Mouse (Mus musculus) 3134 (cell line): ENCODE data around the gene Dnaic2.
A peak's percentile ranks its signal among the peaks of the same experiment; 100 is the strongest.

Experiments used
- DNase-seq: peaks from one replicate; pipeline ENCODE4 v3.0.0-alpha.2; 2011; ENCODE audit warnings: low spot score; ENCODE audit not compliant: insufficient read length; ENCODE audit errors: extremely low read depth

The Dnaic2 gene

GRCm38 (mm10) chr11:114741451-114741850 lies 14.2 kb downstream of the Dnaic2 start:
- no peak for DNase-seq

DNA sequence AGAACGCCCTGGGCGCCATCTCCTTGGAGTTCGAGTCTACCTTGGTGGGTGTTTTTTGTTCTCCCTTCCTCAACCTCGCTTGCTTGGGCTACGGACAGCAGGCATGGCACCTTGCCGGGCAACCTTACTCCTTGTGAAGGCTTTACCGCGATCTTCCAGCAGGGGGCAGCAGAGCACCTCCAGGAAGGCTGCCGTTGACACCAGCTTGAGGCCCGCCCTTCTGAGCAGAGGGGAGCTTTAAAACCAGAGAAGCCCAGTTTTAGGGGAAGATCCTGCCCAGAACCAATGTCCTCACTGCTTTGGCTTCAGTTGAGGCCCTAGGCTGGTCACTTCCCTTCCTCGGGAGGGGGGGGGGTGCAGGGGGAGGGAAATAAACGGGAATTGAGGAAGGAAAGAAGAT lies 17.9 kb downstream of the Dnaic2 start:
- DNase-seq: peak; percentile 60

- DNase-seq: no peak
Measured at GRCm38 (mm10) chr11:114747564-114748138, 20.4 kb downstream of the Dnaic2 start.

DNA sequence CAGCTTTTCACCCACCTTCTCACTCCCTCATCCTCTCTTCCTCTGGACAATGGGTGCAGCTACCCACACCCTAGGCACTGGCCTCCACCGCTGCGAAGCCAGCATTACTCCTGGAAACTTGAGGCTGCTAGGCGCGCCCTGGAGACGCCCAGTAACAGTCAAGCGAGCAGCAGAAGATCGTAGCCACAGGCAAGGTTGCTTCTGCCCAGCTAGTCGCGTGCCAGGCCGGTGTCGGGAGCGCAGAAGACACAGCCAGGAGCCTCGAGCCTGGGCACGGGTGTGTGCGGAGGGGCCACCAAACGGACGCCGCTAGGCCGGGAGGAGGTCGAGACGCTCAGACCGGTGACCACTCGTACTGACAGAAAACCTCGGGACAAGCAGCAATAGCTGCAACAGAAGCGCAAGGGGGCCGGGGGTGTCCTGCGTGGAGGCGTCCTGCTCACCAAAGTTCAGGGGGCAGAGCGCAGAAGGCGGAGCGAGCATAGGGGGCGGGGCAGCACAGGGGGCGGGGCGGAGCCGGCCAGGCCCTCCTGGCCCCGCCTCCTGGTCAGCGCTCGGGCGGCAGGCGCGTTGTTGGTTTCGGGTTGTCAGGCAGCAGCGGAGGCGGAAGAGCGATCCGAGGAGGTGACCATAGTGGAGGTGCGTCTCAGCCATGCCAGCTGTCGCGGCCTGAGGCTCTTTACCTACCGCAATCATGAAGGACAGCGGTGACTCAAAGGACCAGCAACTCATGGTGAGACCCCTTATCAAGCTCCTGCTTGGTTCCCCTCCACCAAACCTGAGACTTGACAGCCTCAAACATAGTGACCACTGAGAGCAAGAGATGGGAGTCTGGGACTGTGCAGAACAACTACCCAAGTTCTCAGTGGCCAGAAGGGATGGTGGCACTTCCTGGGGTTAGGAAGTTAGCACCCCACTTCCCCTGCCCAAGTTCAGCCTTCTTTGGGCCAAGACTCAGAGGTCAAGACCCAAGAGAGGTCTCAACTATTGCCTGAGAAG lies 37.9 kb downstream of the Dnaic2 start, which contains the start of gene Kif19a:
TSS of gene Kif19a (plus strand) at position 569 of the 999 bp plus-strand sequence.
- no peak for DNase-seq

- DNase-seq: no peak
Measured at GRCm38 (mm10) chr11:114769911-114770310, 42.7 kb downstream of the Dnaic2 start.

DNA sequence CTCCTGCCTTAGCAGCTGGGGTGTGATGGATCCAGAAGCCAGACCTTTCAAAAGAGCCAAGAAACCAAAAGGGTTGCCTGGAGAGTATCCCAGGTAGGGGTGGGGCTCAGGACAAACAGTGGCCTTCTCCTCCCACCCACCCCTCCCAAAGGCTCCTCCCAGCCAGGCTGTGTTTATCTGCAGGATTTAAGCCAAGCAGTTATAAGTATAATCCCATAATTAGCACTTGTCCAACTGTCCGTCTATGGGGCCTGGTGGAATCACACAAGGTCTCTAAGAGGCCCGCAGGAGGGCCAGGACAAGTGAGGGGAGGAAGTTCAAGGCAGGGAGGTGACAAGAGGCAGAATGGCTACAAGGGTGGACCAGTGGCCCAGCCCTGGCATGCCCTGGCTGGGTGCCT lies 44.7 kb downstream of the Dnaic2 start:
- DNase-seq: no peak

DNA sequence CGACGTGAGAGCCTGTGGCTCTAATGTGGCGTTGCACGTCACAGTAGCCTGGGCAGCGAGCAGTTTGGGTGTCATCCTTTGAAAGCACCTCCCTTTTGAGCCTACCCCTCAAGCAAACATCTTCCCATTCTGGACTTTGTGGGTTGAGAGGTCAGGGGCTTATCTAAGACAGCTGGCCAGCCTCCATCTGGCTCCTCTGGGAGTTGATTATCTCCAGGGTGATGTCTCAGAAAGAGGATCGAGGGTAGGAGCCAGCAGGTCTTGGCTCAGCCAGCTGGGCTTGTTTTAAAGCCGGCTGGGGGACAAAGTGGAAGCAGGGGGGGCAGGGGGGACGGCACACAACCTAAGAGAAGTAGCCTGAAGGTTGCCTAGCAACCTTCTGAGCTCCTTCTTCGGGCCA lies 52.9 kb downstream of the Dnaic2 start:
- no peak for DNase-seq

- no peak for DNase-seq
Measured at GRCm38 (mm10) chr11:114785892-114786291, 58.7 kb downstream of the Dnaic2 start.

- DNase-seq: no peak
Measured at GRCm38 (mm10) chr11:114786326-114786725, 59.1 kb downstream of the Dnaic2 start.

DNA sequence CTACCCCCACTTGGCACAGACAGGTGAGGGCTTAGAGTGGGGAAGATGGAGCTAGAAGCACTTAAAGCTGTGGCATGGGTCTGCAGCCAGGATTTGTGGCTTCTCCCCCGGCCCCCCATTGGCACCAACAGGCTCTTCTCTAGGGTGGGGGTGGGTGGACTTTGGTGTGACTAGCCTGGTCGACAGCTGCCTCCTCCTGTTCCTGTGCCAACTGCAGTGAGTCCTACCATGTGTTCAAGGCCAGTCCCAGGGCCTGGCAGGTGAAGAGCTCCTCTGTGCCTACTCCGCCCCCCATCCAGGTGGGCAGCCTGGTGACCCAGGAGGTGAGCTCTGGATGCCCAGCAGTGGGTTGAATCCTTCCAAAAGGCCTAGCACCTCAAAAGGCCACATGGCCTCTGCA lies 60.4 kb downstream of the Dnaic2 start:
- no peak for DNase-seq

DNA sequence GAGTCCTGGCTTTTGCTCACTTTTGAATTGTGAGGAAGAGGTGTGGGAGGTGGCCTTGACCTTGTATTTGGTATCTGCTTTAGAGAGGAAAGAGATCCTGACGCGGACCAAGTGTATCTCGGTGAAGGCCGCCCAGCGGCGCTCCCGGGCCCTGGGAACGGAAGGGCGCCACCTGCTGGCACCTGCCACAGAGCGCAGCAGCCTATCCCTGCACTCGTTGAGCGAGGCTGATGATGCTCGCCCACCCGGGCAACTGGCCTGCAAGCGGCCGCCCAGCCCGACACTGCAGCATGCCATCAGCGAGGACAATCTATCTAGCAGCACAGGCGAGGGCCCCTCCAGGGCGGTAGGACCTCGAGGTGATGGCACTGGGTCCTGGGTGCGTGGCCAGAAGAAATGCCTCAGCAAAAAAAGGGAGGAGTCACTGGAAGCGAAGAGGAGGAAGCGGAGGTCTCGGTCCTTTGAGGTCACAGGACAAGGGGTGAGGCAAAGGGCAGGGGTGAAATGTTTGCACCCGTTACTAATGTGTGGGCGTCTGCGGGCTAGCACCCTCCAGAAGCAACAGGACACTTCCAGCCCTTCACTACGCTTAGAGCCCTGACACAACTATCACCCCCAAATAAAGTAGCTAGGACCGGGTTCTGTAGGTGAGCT lies 62.0 kb downstream of the Dnaic2 start:
- DNase-seq: peak; percentile 74

- no peak for DNase-seq
Measured at GRCm38 (mm10) chr11:114789716-114790115, 62.5 kb downstream of the Dnaic2 start.

GRCm38 (mm10) chr11:114790171-114790570 lies 63.0 kb downstream of the Dnaic2 start:
- DNase-seq: no peak

DNA sequence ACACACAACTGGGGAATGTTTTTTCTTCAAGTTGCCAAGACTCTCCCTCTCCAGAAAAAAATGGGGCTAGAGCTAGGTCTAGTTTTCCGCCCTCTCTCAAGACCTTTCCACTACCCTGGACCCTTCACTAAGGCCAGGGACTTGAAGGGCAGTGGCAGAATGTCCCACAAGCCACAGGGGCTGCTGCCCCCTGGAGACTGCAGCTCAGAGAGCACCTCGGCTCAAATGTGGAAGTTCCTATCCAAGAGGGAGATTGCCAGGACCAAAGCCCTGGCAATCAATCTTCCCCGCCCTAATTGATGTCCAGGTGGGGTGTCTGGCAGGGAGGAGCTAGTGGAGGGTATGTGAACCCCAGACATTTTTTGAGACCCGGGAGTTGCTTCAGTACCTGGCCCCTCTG lies 63.6 kb downstream of the Dnaic2 start:
- DNase-seq: no peak

DNA sequence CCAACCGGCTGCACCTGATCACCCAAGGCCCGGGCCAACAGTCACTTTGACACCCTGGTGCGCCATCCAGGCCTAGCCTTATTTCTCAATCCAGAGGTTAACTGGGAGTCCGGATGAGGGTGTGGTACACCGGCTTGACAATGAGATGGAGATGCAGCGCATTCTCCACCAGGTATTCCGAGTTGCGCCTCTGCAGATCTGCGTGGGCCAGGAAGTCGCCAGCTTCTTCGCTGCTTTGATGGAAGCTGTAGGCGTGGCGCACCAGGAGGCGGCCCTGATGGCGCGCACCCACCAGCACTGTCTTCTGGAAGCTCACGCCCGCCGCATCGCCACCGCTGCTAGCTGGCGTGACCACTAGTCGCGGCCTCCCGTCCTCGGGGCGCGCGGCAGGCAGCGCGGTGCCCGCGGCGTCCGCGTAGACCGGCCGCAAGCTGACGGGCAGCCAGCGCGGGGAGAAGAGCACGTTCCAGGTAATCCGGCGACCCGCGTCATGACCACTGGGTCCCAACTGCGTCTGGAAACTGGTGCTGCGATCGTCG lies 64.2 kb downstream of the Dnaic2 start:
- DNase-seq: no peak

DNA sequence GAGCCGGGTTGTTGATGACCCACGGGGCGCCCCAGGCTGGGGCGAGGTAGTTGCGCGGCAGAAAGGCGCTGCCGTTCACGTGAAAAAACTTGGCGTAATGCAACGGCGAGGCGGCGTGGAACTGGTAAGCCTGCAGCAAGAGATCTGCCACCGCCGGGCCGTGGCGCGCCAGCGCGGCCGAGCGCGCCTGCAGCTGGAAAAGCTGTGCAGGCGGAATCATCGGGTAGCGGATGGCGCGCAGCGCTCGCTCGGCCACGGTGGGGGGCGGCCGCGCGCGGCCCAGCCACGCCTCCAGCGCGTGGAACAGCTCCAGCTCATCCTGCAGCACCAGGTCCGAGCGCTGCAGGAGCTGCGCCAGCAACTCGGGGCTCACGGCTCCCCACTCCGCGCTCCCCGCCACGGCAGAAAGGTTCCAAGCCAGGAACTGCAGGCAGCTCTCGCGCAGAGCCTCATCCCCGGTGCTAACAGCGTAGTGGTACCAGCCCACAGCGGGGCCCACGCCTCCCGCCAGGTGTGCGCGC lies 64.7 kb downstream of the Dnaic2 start:
- no peak for DNase-seq

- DNase-seq: no peak
Measured at GRCm38 (mm10) chr11:114792931-114793494, 65.8 kb downstream of the Dnaic2 start.

GRCm38 (mm10) chr11:114793868-114794545 lies 66.8 kb downstream of the Dnaic2 start:
- DNase-seq: peak; percentile 82

DNA sequence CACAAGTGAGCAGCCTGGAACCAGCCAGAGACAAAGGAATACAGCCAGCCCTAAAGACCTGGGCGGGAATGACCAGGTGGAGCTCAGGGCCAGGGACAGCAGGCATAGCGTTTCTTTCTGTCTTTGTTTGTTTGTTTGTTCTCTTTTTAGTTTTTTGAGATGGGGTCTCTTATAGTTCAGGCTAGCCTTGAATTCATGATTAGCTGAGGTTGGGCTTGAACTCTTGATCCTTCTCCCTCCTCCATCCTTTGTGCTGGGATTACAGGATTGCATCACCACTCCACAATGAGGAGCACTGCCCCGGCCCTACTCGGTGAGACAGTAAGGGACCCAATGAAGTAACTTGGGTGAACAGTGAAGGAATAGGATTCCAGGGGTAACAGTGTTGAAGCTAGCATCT lies 67.5 kb downstream of the Dnaic2 start:
- DNase-seq: no peak

DNA sequence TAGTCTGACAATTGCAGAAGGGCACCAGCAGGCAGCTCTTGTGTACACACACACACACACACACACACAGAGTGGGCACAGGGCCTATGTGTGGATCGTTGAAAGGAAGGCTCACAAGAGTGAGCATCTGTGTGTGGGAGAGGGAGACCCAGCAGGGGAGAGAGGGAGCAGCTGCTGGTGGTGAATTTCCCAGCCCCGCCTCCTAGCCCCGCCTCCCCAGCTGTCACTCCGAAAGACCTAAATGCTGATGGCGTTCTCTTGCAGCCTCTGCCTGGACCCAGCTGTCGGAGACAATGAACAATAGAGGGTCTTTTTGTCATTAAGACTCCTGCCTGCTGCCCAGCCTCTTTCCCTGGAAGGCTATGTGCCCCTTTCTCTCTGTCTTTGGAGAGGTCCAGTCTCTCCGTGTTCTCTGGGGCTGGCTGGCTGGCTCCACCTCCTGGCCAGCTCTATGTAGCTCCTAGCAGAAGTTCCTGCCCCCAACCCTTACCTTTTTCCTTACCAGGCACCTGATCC lies 68.1 kb downstream of the Dnaic2 start:
- no peak for DNase-seq
